Mouse (Mus musculus): Measurements from ENCODE around the gene Lefty1. TPM values are rescaled to one million over a fixed set of nuclear protein-coding genes. Genes with fewer than 3 reads are reported as not detected.

Lefty1 gene
- polyA plus RNA-seq, 1 experiment: 7.1 TPM

DNA sequence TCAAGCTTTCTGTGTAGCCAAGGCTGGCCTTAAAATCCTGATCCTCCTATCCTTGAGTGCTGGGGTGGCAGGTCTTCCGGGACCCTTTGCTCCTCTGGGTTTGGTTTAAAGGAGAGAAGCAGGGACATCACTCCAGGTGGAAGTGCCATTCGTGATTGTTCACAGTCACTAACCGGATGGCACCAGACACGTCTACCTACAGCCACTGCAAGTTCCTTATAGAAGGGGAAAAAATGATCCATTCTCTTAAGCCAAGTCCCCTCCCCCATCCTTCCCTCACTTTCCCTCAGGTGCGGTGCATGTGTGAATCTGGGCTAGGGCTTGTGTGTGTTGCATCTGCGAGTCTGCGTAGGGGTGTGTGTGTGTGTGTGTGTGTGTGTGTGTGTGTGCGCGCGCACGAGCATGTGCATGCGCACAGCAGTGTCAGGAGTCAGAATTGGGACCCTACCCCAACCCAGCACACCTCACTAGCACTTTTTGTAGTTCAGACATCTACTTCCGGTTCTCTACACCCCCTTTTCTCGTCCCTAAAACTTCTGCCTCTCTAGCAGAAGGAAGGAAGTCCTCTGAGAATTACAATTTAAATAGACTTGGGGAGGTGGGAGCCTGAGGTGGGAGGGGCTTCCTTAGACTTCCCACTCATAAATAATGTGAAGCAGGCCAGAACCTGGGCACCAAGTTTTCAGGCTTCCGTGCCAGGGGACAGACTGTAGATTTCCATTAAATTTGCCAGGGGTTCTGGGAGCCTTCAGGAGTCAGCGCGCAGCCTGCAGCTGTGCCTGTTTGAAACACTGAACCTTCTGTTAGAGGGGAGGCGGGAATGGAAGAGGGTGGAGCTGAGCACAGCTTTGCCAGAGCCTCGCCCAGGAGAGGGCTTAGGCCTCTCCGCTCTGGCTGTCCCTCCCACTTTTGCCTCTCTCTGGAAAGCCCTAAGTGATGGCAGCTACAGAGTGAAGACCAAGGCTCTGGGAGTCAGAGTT lies 10.5 kb downstream of the Lefty1 start:
- Histone ChIP-seq H3K4me3 (ENCODE audit: low read depth, low read length) (no peak overlapping the region), H3K27ac (ENCODE audit: insufficient read depth, low read depth, low read length) (peak overlapping the region; percentile 46), H3K27me3 (ENCODE audit: control insufficient read depth, insufficient read depth, low read length) (no peaks in the 10 kb centered on the region), H3K36me3 (ENCODE audit: control insufficient read depth, insufficient read depth, low read length) (peaks cover 7% of the 10 kb centered on the region), H3K4me1 (ENCODE audit: control insufficient read depth, insufficient read depth, insufficient read length, low read length) (peaks cover 29% of the 10 kb centered on the region)
- TF ChIP-seq CTCF (IDR thresholded peaks at IDR 0.05; ENCODE audit: extremely low read depth, insufficient read length, insufficient replicate concordance, low read depth, low read length) (no peak), POLR2A (IDR thresholded peaks at IDR 0.05; ENCODE audit: low read depth, low read length) (no peak)
- 12% methylated on average over 20 of the region's 20 CpGs for WGBS

GRCm38 (mm10) chr1:180946448-180946847 lies 11.6 kb downstream of the Lefty1 start:
- 25% methylated on average over 6 of the region's 6 CpGs for WGBS
- peaks cover 7% of the 10 kb centered on the region for H3K36me3 ChIP-seq (ENCODE audit: control insufficient read depth, insufficient read depth, low read length)
- TF ChIP-seq POLR2A (IDR thresholded peaks at IDR 0.05; ENCODE audit: low read depth, low read length) (no peak), CTCF (IDR thresholded peaks at IDR 0.05; ENCODE audit: extremely low read depth, insufficient read length, insufficient replicate concordance, low read depth, low read length) (no peak)
- peaks cover 29% of the 10 kb centered on the region for H3K4me1 ChIP-seq (ENCODE audit: control insufficient read depth, insufficient read depth, insufficient read length, low read length)
- H3K27me3 ChIP-seq (ENCODE audit: control insufficient read depth, insufficient read depth, low read length): no peaks in the 10 kb centered on the region
- no peak overlapping the region for H3K27ac ChIP-seq (ENCODE audit: insufficient read depth, low read depth, low read length)
- no peak overlapping the region for H3K4me3 ChIP-seq (ENCODE audit: low read depth, low read length)

DNA sequence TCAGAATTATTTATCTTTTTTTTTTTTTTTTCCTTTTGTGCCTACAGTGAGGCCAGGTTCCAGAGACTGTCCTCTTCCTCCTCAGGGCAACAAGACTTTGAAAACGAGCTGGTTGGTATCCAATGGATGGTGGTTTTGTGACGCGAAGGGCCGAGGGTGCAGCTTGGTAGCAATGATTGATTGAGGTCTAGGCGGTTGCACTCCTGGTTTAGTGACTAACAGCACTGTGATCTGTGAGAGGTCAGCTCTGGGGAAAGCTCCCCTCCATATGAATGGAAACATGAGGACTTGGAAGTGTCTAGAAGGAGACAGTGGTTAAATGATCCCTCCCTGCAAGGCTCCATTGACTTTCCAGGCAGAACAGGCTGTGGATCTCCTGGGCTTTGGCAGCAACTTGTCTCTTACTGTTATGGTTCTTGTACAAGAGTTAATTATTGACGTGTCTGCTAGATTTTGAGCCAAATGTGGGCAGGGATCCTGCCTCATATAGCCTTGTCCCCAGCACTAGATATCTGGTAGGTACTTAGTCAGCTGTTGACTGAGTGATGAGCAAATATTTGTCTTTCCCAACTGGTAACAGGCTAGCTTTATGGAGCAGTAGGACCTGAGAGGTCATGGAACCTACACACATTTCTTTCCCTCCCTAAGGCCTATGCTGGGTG lies 17.4 kb downstream of the Lefty1 start:
- H3K27me3 ChIP-seq (ENCODE audit: control insufficient read depth, insufficient read depth, low read length): no peaks in the 10 kb centered on the region
- H3K4me1 ChIP-seq (ENCODE audit: control insufficient read depth, insufficient read depth, insufficient read length, low read length): peaks cover 7% of the 10 kb centered on the region; the same call in 1 of the 2 replicates

GRCm38 (mm10) chr1:180952808-180953207 lies 18.0 kb downstream of the Lefty1 start:
- peaks cover 38% of the 10 kb centered on the region for H3K36me3 ChIP-seq (ENCODE audit: control insufficient read depth, insufficient read depth, low read length)
- H3K4me3 ChIP-seq (ENCODE audit: low read depth, low read length): no peak overlapping the region
- no peaks in the 10 kb centered on the region for H3K27me3 ChIP-seq (ENCODE audit: control insufficient read depth, insufficient read depth, low read length)
- H3K27ac ChIP-seq (ENCODE audit: insufficient read depth, low read depth, low read length): peak overlapping the region; percentile 47
- 26% methylated on average over 5 of the region's 5 CpGs for WGBS
- no peak for TF ChIP-seq POLR2A (IDR thresholded peaks at IDR 0.05; ENCODE audit: low read depth, low read length)
- TF ChIP-seq CTCF (IDR thresholded peaks at IDR 0.05; ENCODE audit: extremely low read depth, insufficient read length, insufficient replicate concordance, low read depth, low read length): no peak
- peaks cover 5% of the 10 kb centered on the region; the same call in 1 of the 2 replicates for H3K4me1 ChIP-seq (ENCODE audit: control insufficient read depth, insufficient read depth, insufficient read length, low read length)

More for the DNA sequence above, 17.4 kb downstream of the Lefty1 start:
- H3K36me3 ChIP-seq (ENCODE audit: control insufficient read depth, insufficient read depth, low read length): peaks cover 35% of the 10 kb centered on the region
- H3K27ac ChIP-seq (ENCODE audit: insufficient read depth, low read depth, low read length): peak overlapping the region; percentile 75
- no peak for TF ChIP-seq POLR2A (IDR thresholded peaks at IDR 0.05; ENCODE audit: low read depth, low read length)
- TF ChIP-seq CTCF (IDR thresholded peaks at IDR 0.05; ENCODE audit: extremely low read depth, insufficient read length, insufficient replicate concordance, low read depth, low read length): no peak
- no peak overlapping the region for H3K4me3 ChIP-seq (ENCODE audit: low read depth, low read length)
- 24% methylated on average over 6 of the region's 6 CpGs for WGBS

DNA sequence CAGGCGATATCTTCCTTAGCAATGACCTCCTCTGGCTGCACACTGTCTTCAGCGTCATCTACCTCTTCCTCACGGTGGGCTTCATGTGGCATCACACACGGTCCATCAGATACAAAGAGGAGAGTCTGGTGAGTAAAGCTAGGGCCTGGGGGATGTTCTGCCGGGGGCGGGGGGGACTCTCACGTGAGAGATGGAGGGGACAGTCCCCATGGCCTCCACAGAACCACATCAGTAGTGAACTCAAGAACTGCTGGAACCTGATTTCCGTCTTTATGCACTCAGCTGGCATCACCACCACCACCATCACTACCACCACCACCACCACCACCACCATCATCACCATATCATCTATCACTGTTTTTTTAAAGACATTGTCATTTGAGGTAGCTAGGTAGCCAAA lies 21.6 kb downstream of the Lefty1 start:
- Histone ChIP-seq H3K36me3 (ENCODE audit: control insufficient read depth, insufficient read depth, low read length) (peaks cover 44% of the 10 kb centered on the region), H3K27me3 (ENCODE audit: control insufficient read depth, insufficient read depth, low read length) (no peaks in the 10 kb centered on the region), H3K27ac (ENCODE audit: insufficient read depth, low read depth, low read length) (no peak overlapping the region), H3K4me1 (ENCODE audit: control insufficient read depth, insufficient read depth, insufficient read length, low read length) (peaks cover 2% of the 10 kb centered on the region; the same call in 1 of the 2 replicates), H3K4me3 (ENCODE audit: low read depth, low read length) (no peak overlapping the region)
- WGBS: 93% methylated on average over 8 of the region's 8 CpGs
- no peak for TF ChIP-seq POLR2A (IDR thresholded peaks at IDR 0.05; ENCODE audit: low read depth, low read length)
- TF ChIP-seq CTCF (IDR thresholded peaks at IDR 0.05; ENCODE audit: extremely low read depth, insufficient read length, insufficient replicate concordance, low read depth, low read length): no peak

DNA sequence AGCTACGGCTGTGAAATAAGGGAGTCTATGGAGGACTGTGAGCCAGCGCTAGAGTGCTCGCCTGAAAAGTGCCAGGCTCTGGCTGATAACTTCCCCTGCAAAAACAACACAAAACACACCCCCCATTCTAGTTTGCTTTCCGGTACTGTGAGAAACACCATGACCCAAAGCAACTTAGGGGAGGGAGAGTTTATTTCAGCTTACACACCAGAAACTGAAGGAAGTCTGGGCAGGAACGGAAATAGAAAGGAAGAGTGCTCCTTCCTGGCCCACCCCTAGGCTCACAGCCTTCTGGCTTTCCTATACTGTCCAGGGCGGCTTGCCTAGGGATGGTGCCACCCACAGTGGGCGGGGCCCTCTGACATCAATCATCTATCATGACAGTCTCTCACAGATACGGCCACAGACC lies 22.2 kb downstream of the Lefty1 start:
- 85% methylated on average over 8 of the region's 8 CpGs for WGBS
- H3K4me3 ChIP-seq (ENCODE audit: low read depth, low read length): no peak overlapping the region
- H3K36me3 ChIP-seq (ENCODE audit: control insufficient read depth, insufficient read depth, low read length): peaks cover 44% of the 10 kb centered on the region
- no peaks in the 10 kb centered on the region for H3K27me3 ChIP-seq (ENCODE audit: control insufficient read depth, insufficient read depth, low read length)
- TF ChIP-seq POLR2A (IDR thresholded peaks at IDR 0.05; ENCODE audit: low read depth, low read length) (no peak), CTCF (IDR thresholded peaks at IDR 0.05; ENCODE audit: extremely low read depth, insufficient read length, insufficient replicate concordance, low read depth, low read length) (no peak)
- H3K4me1 ChIP-seq (ENCODE audit: control insufficient read depth, insufficient read depth, insufficient read length, low read length): peaks cover 2% of the 10 kb centered on the region; the same call in 1 of the 2 replicates
- no peak overlapping the region for H3K27ac ChIP-seq (ENCODE audit: insufficient read depth, low read depth, low read length)

DNA sequence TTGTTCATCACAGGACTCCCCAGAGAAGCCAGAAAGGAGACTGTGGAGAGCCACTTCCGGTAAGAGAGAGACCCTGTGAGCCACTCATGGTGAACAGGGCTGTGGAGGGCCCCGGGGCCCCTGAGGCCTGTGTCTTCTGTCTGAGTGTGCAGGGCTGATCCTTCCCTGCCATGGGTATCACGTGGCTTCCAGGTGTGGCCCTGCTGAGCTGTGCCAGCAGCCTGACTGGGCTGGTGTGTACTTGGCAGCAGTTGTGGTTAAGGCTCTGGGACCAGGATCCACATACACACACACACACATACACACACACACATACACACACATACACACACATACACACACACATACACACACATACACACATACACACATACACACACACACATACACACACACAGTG lies 23.2 kb downstream of the Lefty1 start:
- H3K36me3 ChIP-seq (ENCODE audit: control insufficient read depth, insufficient read depth, low read length): peaks cover 47% of the 10 kb centered on the region
- no peaks in the 10 kb centered on the region for H3K27me3 ChIP-seq (ENCODE audit: control insufficient read depth, insufficient read depth, low read length)
- no peak for TF ChIP-seq CTCF (IDR thresholded peaks at IDR 0.05; ENCODE audit: extremely low read depth, insufficient read length, insufficient replicate concordance, low read depth, low read length)
- TF ChIP-seq POLR2A (IDR thresholded peaks at IDR 0.05; ENCODE audit: low read depth, low read length): no peak
- 59% methylated on average over 3 of the region's 3 CpGs for WGBS
- H3K4me3 ChIP-seq (ENCODE audit: low read depth, low read length): no peak overlapping the region
- no peak overlapping the region for H3K27ac ChIP-seq (ENCODE audit: insufficient read depth, low read depth, low read length)
- H3K4me1 ChIP-seq (ENCODE audit: control insufficient read depth, insufficient read depth, insufficient read length, low read length): no peaks in the 10 kb centered on the region

All from small intestine, adult 2 months (tissue).